Mouse (Mus musculus): ENCODE measurements at regions not wholly inside any gene's neighbourhood (a gene's known extent, or its start where the extent isn't known, plus 50 kb on each side); places are given as distances from the start of the nearest gene placed in this dataset.
"Not testable (repeated sequence)": the region's sequence is repeated elsewhere in the genome, so short reads cannot be mapped to it uniquely, and the experiment has no call there.

- no peak for DNase-seq (ENCODE audit: low spot score)
Measured at GRCm38 (mm10) chr5:17208554-17209283, 164.3 kb upstream of the Speer4f2 start.

DNA sequence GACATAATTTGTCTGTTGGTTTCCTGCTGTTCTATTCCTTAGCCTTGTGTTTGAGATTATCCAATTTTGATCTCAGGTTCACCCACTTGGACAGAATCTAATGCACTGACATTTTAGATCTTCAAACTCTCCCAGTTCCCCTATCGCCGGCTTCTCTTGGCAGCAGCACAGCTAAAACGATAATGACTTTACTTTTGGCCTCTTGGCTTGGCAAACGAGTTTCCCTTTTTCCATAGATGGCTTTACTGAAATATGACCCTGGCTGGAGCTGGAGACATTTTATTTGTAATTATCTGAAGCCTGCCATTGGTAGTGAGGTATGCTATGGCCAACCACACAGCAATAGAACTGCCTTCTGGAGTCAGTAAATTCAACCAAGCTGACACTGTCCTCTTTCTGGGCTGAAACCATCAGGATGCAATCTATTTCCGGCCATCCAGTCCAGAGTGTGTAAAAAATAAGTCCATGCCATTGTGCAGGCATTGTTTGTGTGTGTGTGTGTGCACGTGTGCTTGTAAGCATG, 162.2 kb upstream of the Speer4f2 start:
- DNase-seq (ENCODE audit: low spot score): no peak

- not testable (repeated sequence) for DNase-seq (ENCODE audit: low spot score)
Measured at GRCm38 (mm10) chr5:17223542-17223941, 149.4 kb upstream of the Speer4f2 start.

DNA sequence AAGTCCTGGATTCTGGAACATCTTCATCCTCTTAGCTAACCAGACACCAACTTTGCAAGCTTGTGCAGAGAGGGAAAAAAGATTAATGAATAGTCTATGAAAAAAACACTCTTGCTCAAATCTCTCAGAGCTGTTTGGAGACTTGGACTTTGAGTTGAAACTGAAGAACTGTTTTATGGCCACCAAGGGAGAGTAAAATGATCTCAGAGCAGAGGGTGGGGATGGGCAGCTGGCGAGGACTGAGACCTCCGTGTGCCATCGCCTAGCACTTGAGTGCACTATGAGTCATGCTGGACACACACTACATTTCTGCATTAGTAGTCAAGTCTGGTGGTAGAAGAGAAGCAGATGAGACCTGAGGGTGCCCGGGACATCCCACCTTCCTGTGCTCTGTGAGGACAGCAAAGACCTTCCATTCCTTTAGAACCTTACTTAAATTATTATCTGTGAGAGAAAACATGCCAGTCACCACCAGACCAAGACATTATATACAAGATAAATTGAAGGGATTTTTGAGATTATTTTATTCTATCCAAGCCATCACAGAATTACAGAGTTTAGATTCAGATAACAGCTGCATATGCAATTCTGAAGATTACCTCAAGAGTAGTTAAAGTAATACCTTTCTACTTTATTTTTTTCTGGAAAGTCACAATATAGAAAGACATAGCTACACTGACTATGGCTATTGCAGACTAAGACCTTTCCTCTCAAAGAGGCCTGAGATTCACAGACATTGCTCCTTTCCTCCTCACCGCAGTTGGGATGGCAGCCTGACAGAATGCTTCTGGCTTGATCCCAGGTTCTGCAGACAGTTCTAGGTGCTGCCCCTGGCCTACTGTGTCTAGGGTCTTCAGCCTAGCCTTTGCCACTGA, 125.0 kb upstream of the Speer4f2 start:
- DNase-seq (ENCODE audit: low spot score): no peak

GRCm38 (mm10) chr5:17260541-17261325, 112.2 kb upstream of the Speer4f2 start:
- DNase-seq (ENCODE audit: low spot score): no peak

DNA sequence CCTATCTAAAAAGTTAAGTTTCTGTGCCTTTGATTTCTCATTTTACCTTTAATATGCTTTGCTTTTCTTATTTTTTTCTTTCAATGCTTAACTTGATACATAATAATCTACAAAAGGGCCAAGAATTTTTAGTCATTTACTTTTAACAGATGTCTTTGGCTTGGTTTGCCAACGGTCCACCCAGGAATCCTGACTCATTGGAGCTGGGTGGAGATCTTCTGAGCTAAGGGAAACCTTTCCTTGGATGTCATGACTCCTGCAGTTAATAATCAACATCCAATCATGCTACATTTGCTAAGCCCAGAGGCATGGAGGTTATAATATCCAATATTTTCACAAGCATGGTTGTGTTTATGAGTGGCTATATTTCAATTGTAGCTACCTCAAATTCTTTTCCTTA, 110.9 kb upstream of the Speer4f2 start:
- DNase-seq (ENCODE audit: low spot score): no peak

GRCm38 (mm10) chr5:17271153-17271552, 101.8 kb upstream of the Speer4f2 start:
- no peak for DNase-seq (ENCODE audit: low spot score)

DNA sequence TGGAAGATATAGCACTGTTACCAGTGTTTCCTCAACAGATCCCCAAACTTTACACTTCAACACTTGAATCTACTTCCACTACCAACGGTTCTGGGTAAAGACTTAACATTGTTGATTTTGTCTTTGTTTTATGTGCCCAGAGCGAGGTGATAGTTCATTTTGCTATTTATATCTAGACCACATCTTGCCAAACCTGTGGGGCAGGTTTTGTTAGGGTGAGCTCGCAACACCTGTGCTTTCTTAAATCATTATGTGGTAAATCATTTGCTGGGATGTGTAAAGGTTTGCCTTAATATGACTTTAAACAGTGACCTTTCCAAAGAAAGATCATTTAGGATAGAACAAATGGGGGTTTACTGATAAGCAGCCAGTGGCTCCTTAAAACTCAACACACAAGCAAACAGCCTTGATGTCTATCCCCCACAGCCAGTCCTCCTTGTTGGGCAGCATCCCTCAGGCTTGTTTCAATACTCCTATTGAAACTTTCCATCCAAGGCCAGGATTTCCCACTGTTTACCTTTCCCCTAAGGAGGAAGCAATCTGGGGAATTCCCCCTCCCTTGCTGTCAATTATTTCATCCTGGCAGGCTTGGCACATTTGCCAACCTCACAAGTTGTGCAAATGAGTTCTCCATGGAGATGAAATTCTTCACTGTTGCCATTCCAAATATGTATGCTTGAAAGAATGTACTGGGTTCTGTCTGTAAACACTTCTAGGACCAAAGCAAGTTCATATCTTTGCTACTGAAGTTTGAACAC, 101.1 kb upstream of the Speer4f2 start:
- no peak for DNase-seq (ENCODE audit: low spot score)

GRCm38 (mm10) chr5:17275346-17275745, 97.6 kb upstream of the Speer4f2 start:
- DNase-seq (ENCODE audit: low spot score): no peak

DNA sequence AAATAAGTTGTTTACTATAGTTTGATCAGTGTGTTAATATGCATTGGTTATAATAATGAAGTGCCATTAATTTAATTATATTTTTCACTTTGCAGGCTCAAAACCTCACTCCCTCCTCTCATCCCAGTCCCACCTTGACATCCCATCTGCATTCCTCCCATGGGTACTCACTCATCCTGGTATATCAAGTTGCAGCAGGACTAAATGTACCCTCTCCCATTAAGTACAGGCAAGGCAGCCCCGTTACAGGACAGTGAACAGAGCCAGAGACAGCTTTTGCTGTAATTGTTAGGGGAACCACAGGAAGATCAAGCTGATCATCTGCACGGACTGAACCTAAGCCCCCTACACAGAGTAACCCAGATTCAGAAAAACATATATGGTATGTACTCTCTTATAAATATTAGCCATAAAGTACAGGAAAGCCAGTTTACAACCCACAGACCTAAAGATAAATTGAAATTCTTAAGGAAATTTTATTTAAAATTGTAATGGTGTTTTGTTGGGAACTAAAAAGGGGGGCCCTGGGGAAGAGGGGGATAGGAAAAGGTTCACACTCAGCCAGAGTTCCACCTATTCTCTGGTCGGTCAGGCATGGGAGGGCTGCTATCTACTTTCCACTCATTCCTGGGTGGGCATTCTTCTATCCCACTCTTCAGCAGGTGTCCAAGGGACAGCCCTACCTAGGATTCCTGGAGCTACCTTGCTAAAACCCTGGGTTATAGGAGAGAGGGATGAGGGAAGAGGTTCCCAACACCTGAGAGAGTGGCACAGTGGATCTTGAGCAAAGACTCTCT, 96.0 kb upstream of the Speer4f2 start:
- no peak for DNase-seq (ENCODE audit: low spot score)

- no peak for DNase-seq (ENCODE audit: low spot score)
Measured at GRCm38 (mm10) chr5:17280203-17280602, 92.8 kb upstream of the Speer4f2 start.

DNA sequence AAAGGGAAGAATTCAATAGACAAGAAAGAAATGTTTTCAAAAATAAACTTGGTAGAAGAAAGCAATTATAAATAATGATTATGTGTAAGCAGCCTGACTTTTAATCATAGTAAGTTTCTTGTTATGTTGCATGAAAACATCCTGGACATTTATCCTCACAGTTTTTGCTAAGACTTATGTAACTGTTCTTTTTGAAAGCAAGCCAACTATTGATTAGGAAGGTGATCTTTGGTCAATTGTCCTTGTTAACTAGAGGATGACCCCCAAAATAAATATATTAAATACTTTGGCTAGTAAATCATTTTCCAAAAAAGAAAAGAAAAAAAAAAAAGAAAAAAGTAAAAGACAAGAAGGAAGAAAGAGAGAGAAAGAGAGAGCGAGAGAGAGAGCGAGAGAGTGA, 92.0 kb upstream of the Speer4f2 start:
- no peak for DNase-seq (ENCODE audit: low spot score)

GRCm38 (mm10) chr5:17289028-17289427, 84.0 kb upstream of the Speer4f2 start:
- no peak for DNase-seq (ENCODE audit: low spot score)

DNA sequence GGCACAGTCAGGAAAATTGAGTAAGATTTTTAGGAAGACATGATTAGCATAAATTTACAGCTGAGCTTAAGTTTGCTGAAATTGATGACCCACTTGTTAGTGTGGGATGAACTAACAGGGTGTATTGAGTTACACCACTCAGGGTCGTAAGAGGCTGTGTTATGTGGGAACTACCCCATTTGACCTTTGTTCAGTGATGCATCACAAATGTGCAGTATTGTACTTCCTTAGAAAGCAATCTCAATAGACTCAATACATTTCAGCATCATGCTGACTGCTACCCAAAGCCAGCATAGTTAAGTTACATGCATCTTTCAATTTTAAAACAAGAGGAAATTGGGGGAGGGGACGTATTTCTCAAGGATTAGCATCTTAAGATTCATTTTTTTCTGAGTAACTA, 80.4 kb upstream of the Speer4f2 start:
- DNase-seq (ENCODE audit: low spot score): no peak

DNA sequence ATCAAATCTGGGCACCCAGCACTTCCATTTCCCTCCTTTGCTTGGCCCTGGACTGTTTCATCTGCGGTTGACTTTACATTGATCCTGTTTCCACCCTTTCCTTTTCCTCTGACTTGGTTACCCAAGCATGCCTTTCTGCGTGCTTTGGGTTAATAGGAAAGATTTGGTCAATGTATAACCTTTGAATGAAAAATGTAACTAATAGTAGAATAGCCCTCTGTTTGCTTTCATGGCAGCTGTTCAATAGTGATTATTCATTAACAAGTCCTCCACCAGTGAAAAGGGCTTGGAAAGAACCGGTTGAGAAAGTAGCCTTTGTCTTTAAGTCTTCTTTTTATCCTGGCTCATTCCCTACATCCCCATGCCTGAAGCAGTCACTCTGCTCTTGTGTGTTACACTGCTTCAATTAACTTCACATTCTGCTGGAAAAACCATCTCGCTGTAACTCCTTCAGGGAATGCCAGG, 76.4 kb upstream of the Speer4f2 start:
- DNase-seq (ENCODE audit: low spot score): no peak

- DNase-seq (ENCODE audit: low spot score): peak; percentile 6
Measured at GRCm38 (mm10) chr5:17299846-17300245, 73.1 kb upstream of the Speer4f2 start.

- DNase-seq (ENCODE audit: low spot score): no peak
Measured at GRCm38 (mm10) chr5:17321501-17321900, 51.5 kb upstream of the Speer4f2 start.
